Mouse (Mus musculus) embryonic fibroblast, embryonic 13.5 days (primary cell): ENCODE results near the gene Sec24d. TPM values are rescaled to one million over a fixed set of nuclear protein-coding genes. Genes with fewer than 3 reads are reported as not detected.
"Not testable (repeated sequence)": the region's sequence is repeated elsewhere in the genome, so short reads cannot be mapped to it uniquely, and the experiment has no call there.

Source experiments
- H3K27ac ChIP-seq: 2 replicates; pipeline ENCODE4 v1.5.1; 2012; ENCODE audit warnings: low read length, control low read depth, inconsistent platforms; ENCODE audit not compliant: insufficient read depth
- H3K4me1 ChIP-seq: 2 replicates; pipeline ENCODE4 v1.6.1; 2011; ENCODE audit warnings: low read length; ENCODE audit not compliant: control insufficient read depth, insufficient read depth
- H3K4me3 ChIP-seq: 2 replicates; pipeline ENCODE4 v1.5.1; 2011; ENCODE audit warnings: mild to moderate bottlenecking, control low read depth, low read length; ENCODE audit not compliant: insufficient read depth
- CTCF ChIP-seq: IDR thresholded peaks from 2 replicates; pipeline ENCODE4 v1.5.1; 2011; ENCODE audit warnings: mild to moderate bottlenecking, control low read depth, low read length, moderate library complexity, borderline replicate concordance; ENCODE audit not compliant: insufficient read depth
- POLR2A ChIP-seq: IDR thresholded peaks from 2 replicates; pipeline ENCODE4 v1.6.1; 2011; ENCODE audit warnings: low read depth, mild to moderate bottlenecking, control low read depth, low read length, moderate library complexity
- polyA plus RNA-seq: library from polyadenylated mRNA; stranded (reverse); fragments of >200 nt; gene quantifications from 2 replicates; pipeline ENCODE4 v1.2.4, GENCODE M21; 2011; ENCODE audit warnings: low read depth; ENCODE audit not compliant: missing spikeins, insufficient read length

The Sec24d gene
- polyA plus RNA-seq, 1 experiment = 157 TPM

GRCm38 (mm10) chr3:123350602-123351001, 83.3 kb downstream of the Sec24d start:
- H3K4me1 ChIP-seq = no peaks in the 10 kb centered on the region; the same call in 1 of the 2 replicates
- H3K27ac ChIP-seq = no peak overlapping the region
- TF ChIP-seq POLR2A (no peak), CTCF (no peak)
- H3K4me3 ChIP-seq = no peak overlapping the region

- H3K4me3 ChIP-seq = no peak overlapping the region
- no peaks in the 10 kb centered on the region; the same call in 1 of the 2 replicates for H3K4me1 ChIP-seq
- H3K27ac ChIP-seq = no peak overlapping the region
- TF ChIP-seq POLR2A = no peak
- TF ChIP-seq CTCF = no peak
Measured at GRCm38 (mm10) chr3:123351519-123351918, 84.3 kb downstream of the Sec24d start.

GRCm38 (mm10) chr3:123353183-123353582, 85.9 kb downstream of the Sec24d start:
- Histone ChIP-seq H3K4me3 (no peak overlapping the region), H3K4me1 (no peaks in the 10 kb centered on the region; the same call in 1 of the 2 replicates), H3K27ac (no peak overlapping the region)
- TF ChIP-seq POLR2A (no peak), CTCF (no peak)

- no peak overlapping the region for H3K4me3 ChIP-seq
- no peak overlapping the region for H3K27ac ChIP-seq
- no peaks in the 10 kb centered on the region; the same call in 1 of the 2 replicates for H3K4me1 ChIP-seq
- no peak for TF ChIP-seq CTCF
- no peak for TF ChIP-seq POLR2A
Measured at GRCm38 (mm10) chr3:123353661-123354060, 86.4 kb downstream of the Sec24d start.

- Histone ChIP-seq H3K27ac (no peak overlapping the region), H3K4me3 (no peak overlapping the region), H3K4me1 (no peaks in the 10 kb centered on the region; the same call in 1 of the 2 replicates)
- TF ChIP-seq CTCF = no peak
- no peak for TF ChIP-seq POLR2A
Measured at GRCm38 (mm10) chr3:123354388-123354787, 87.1 kb downstream of the Sec24d start.

DNA sequence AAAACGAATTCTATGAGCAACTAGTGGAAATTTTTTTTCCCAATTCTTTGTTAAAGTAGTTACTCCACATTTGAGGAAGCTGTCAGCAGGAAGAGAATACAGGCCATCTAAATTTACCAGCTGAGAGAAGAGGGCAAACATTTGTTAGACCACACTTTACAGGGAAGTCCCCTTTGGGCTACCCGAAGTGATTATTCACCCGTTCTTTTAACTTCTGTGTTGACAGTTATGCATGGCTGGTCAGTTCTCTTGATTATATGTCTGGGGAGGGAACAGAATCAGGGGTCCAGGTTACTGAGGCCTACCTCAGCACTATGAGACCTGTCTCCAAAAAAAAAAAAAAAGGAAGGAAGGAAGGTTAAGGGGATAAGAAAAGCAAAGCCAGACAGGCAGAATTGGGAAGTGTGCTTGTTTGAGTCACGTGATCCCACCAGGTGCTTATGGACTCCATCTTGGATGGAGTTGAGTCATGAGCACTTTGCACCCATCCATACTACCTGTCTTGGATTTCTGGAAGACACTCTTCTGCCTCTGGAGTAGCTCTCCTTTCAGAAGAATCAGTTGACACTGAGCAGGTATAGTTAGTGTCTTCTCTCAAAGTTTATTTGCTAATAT, 89.2 kb downstream of the Sec24d start:
- no peak overlapping the region for H3K4me3 ChIP-seq
- H3K4me1 ChIP-seq = no peaks in the 10 kb centered on the region; the same call in 1 of the 2 replicates
- TF ChIP-seq CTCF (no peak), POLR2A (no peak)
- H3K27ac ChIP-seq = no peak overlapping the region

DNA sequence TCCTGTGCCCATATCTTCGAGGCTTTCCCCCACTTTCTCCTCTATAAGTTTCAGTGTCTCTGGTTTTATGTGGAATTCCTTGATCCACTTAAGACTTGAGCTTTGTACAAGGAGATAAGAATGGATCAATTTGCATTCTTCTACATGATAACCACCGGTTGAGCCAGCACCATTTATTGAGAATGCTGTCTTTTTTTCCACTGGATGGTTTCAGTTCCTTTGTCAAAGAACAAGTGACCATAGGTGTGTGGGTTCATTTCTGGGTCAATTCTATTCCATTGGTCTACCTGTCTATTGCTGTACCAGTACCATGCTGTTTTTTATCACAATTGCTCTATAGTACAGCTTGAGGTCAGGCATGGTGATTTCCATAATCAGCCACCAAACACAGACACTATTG, 99.6 kb downstream of the Sec24d start:
- H3K4me3 ChIP-seq, H3K4me1 ChIP-seq, H3K27ac ChIP-seq: not testable (repeated sequence)

DNA sequence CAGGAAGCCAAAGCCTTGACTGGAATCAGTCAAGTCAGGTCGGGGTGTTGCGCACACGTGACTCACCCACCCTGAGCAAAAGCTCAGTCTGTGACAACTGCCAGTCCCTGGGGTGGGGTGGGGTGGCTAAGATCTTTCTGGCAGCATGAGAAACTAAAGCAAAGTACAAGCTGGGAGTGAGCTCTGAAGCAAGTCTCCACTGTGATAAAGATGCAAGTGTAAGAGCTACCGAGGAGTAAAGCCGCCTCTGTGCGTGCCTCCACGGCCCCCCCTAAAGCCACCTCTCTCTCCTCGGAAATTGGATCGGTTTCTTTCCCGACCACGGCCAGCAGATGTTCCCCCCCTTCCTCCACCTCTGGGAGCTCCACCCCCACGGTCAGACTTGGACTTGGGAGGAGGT, 101.9 kb downstream of the Sec24d start:
- no peaks in the 10 kb centered on the region for H3K4me1 ChIP-seq
- H3K4me3 ChIP-seq = no peak overlapping the region
- no peak for TF ChIP-seq CTCF
- TF ChIP-seq POLR2A = no peak
- H3K27ac ChIP-seq = no peak overlapping the region

GRCm38 (mm10) chr3:123370927-123371326, 103.7 kb downstream of the Sec24d start:
- Histone ChIP-seq H3K4me3 (no peak overlapping the region), H3K27ac (no peak overlapping the region), H3K4me1 (no peaks in the 10 kb centered on the region)
- no peak for TF ChIP-seq POLR2A
- TF ChIP-seq CTCF = no peak

DNA sequence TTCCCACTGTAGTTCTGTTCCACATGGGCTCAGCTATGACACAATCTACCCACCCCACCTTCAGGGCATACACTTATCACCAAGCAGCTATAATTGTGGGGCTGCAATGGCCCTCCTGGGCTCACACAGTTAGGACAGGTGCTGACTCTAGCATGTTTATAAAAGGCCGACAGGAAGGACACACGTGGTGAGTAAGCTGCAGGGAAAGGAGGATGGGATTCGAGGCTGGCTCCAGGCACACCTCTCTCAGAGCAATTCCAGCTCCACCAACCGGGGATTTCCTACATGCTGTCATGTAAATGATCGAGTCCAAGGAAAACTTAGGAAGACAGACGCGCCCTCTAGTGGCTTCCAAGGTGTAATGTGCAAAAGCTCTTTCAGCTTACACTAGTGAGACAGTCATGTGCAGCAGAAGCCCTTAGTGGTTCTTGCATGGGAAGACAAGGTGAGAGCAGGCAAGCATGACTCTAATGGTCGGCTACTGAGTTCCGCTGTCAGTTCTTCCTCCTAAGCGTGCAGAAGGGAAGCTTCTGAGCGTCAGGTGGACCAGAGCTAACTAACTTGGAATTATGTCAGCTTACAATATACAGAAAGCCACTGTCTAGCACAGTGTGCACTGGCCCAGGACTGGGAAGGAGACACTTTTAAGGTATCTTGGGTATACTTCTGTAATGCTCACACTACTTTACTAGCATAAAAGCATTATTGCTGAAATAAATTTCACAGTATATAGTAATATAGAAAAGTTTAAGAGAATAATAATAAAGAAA, 104.7 kb downstream of the Sec24d start:
- Histone ChIP-seq H3K4me1 (no peaks in the 10 kb centered on the region), H3K27ac (no peak overlapping the region), H3K4me3 (no peak overlapping the region)
- no peak for TF ChIP-seq POLR2A
- no peak for TF ChIP-seq CTCF
